26 mouse cellular contexts compared by ENCODE assay signal in genomic region chr9:70007506-70008248, GRCm38 (mm10). TPM values are rescaled to one million over a fixed set of nuclear protein-coding genes. Genes with fewer than 3 reads are reported as not detected.
"Had no signal": no experiment of that assay in that cellular context is flagged by ENCODE, and none has a peak within 500 bp of the region (broad histone marks: within the 10 kb centered on the region; RNA-seq: fewer than 3 reads in every experiment).

No protein-coding gene starts in this region.

- H3K4me3 ChIP-seq: intestine, embryonic 15.5 days; kidney, embryonic 15.5 days; left cerebral cortex, adult 2 months; limb, embryonic 12.5 days; limb, embryonic 15.5 days; lung, embryonic 15.5 days; megakaryocyte, embryonic 14.5 days; midbrain, embryonic 10.5 days; neural tube, embryonic 12.5 days; neural tube, embryonic 15.5 days had no signal

- H3K4me1 ChIP-seq: intestine, embryonic 15.5 days; limb, embryonic 12.5 days; limb, embryonic 15.5 days; neural tube, embryonic 12.5 days had no signal

- H3K9ac ChIP-seq: intestine, embryonic 15.5 days; kidney, embryonic 15.5 days; limb, embryonic 12.5 days; limb, embryonic 15.5 days; liver, embryonic 14.5 days; lung, embryonic 15.5 days; neural tube, embryonic 12.5 days; neural tube, embryonic 15.5 days had no signal

- H3K4me2 ChIP-seq: intestine, embryonic 15.5 days; kidney, embryonic 15.5 days; limb, embryonic 12.5 days; limb, embryonic 15.5 days; lung, embryonic 15.5 days; neural tube, embryonic 12.5 days; neural tube, embryonic 15.5 days had no signal

- ATAC-seq: intestine, embryonic 15.5 days had no signal

- H3K27me3 ChIP-seq: intestine, embryonic 15.5 days; kidney, embryonic 15.5 days; limb, embryonic 12.5 days; limb, embryonic 15.5 days; lung, embryonic 15.5 days; megakaryocyte, embryonic 14.5 days; neural tube, embryonic 12.5 days; neural tube, embryonic 15.5 days had no signal

- H3K27ac ChIP-seq: intestine, embryonic 15.5 days; kidney, embryonic 15.5 days; left cerebral cortex, adult 2 months; limb, embryonic 12.5 days; limb, embryonic 15.5 days; liver, embryonic 14.5 days; lung, embryonic 15.5 days; midbrain, embryonic 10.5 days; neural tube, embryonic 12.5 days; neural tube, embryonic 15.5 days; stomach, postnatal 0 days had no signal

- DNase-seq: kidney, postnatal 10 days; lung, adult 18-20 months; lung, postnatal 10 days; lung, postnatal 36 days; midbrain, embryonic 14.5 days; right cerebral cortex, adult 18-20 months; right cerebral cortex, postnatal 14 days; right cerebral cortex, postnatal 4 days; thymus, adult 2 months; thymus, postnatal 14 days; thymus, postnatal 4 days had no signal

- H3K9me3 ChIP-seq: intestine, embryonic 15.5 days; kidney, embryonic 15.5 days; limb, embryonic 12.5 days; limb, embryonic 15.5 days; lung, embryonic 15.5 days; megakaryocyte, embryonic 14.5 days; midbrain, embryonic 10.5 days; neural tube, embryonic 12.5 days; neural tube, embryonic 15.5 days had no signal

RNA-seq across cellular contexts. Expression of gene Gcnt3, which starts 30.2 kb away (rescaled TPM):
- total RNA-seq: layer of hippocampus, postnatal 10 days; left cerebral cortex, adult 2 months; left cerebral cortex, postnatal 10 days; left cerebral cortex, postnatal 36 days had no signal
- polyA plus RNA-seq: limb, embryonic 12.5 days; liver, embryonic 14.5 days; midbrain, embryonic 10.5 days; midbrain, embryonic 14.5 days; neural tube, embryonic 12.5 days; neural tube, embryonic 15.5 days; thymus, adult 2 months had no signal
